Comparison of ENCODE assay signal across 15 mouse cellular contexts in genomic region chr5:122249281-122249680, GRCm38 (mm10).
"Had no signal": no experiment of that assay in that cellular context is flagged by ENCODE, and none has a peak within 500 bp of the region (broad histone marks: within the 10 kb centered on the region; RNA-seq: fewer than 3 reads in every experiment).

No protein-coding gene starts in this region.

- H3K4me3 ChIP-seq: left cerebral cortex, adult 2 months; liver, embryonic 13.5 days had no signal

- DNase-seq: kidney, postnatal 36 days; layer of hippocampus, postnatal 36 days; liver, embryonic 13.5 days; lung, adult 2 months; lung, postnatal 14 days; lung, postnatal 4 days; midbrain, embryonic 14.5 days; right cerebral cortex, adult 18-20 months; right cerebral cortex, postnatal 14 days; right cerebral cortex, postnatal 4 days; thymus, adult 2 months; thymus, postnatal 14 days; thymus, postnatal 4 days had no signal

- H3K4me1 ChIP-seq: liver, embryonic 13.5 days had no signal

- H3K27me3 ChIP-seq: liver, embryonic 13.5 days had no signal

- H3K27ac ChIP-seq: left cerebral cortex, adult 2 months; liver, embryonic 13.5 days; stomach, postnatal 0 days had no signal

- H3K9me3 ChIP-seq: liver, embryonic 13.5 days had no signal
